In the genomic region with DNA sequence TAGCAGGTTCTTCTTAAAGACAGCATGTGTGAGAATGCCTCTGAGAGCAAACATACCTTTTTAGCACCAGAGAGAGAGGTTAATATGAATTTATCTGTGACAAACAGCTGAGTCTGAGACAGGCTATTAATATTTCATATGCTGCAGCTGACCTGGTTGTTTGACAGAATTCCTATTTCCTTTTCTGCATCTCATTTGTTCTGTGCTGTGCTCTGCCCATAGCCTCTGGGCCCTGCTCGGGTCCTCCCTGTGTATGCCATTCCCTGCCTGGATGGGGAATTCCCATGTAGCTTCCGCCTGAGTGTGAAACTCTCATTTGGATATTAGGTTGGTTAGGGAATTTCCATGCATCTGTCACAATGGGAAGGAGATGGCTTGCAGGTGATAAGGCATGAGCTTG, we compare ENCODE assay signal across 29 mouse cellular contexts.
DNase-seq lines count a peak whose midpoint lies in the region; ATAC-seq and TF ChIP-seq lines count a peak whose summit lies in the region.
"Had no signal": no experiment of that assay in that cellular context is flagged by ENCODE, and none has a peak within 500 bp of the region (broad histone marks: within the 10 kb centered on the region; RNA-seq: fewer than 3 reads in every experiment).

No protein-coding gene starts in this region.

- no peak for ATAC-seq in neural tube, embryonic 13.5 days (ENCODE audit: low read depth)
- ATAC-seq in neural tube, embryonic 15.5 days (ENCODE audit: low FRiP score): no peak
- 0 out of 2 replicates have a peak, but pooled peaks have one; percentile 49 for ATAC-seq in midbrain, embryonic 16.5 days
- ATAC-seq: forebrain, postnatal 0 days; intestine, embryonic 16.5 days had no signal

- H3K9ac ChIP-seq in heart, adult 2 months (ENCODE audit: low read depth, low read length): no peak overlapping the region
- no peak overlapping the region for H3K9ac ChIP-seq in neural tube, embryonic 13.5 days
- no peak overlapping the region for H3K9ac ChIP-seq in neural tube, embryonic 15.5 days (replicated peaks)
- H3K9ac ChIP-seq in midbrain, embryonic 16.5 days (ENCODE audit: low read depth, low read length): no peak overlapping the region
- H3K9ac ChIP-seq: embryonic facial prominence, embryonic 12.5 days; forebrain, postnatal 0 days; heart, embryonic 12.5 days; hindbrain, embryonic 15.5 days; limb, embryonic 15.5 days; liver, embryonic 14.5 days; lung, embryonic 14.5 days had no signal

- H3K9me3 ChIP-seq in neural tube, embryonic 13.5 days: no peaks in the 10 kb centered on the region
- H3K9me3 ChIP-seq in neural tube, embryonic 15.5 days (replicated peaks): no peaks in the 10 kb centered on the region
- no peaks in the 10 kb centered on the region for H3K9me3 ChIP-seq in midbrain, embryonic 16.5 days (replicated peaks; ENCODE audit: control insufficient read depth, low read length, poor library complexity, severe bottlenecking)
- H3K9me3 ChIP-seq: embryonic facial prominence, embryonic 12.5 days; heart, embryonic 12.5 days; hindbrain, embryonic 15.5 days; limb, embryonic 15.5 days; megakaryocyte, embryonic 14.5 days had no signal

- TF ChIP-seq EP300 in heart, adult 2 months (IDR thresholded peaks at IDR 0.05; ENCODE audit: insufficient read depth, low read depth, low read length): no peak

- intact Hi-C loops in heart, adult 2 months (cut with DNase I): no loop called here

- H3K4me3 ChIP-seq in heart, adult 2 months: no peak overlapping the region
- no peak overlapping the region for H3K4me3 ChIP-seq in neural tube, embryonic 13.5 days
- H3K4me3 ChIP-seq in neural tube, embryonic 15.5 days (replicated peaks): no peak overlapping the region
- H3K4me3 ChIP-seq in midbrain, embryonic 16.5 days (ENCODE audit: low read depth, low read length): no peak overlapping the region
- H3K4me3 ChIP-seq: embryonic facial prominence, embryonic 12.5 days; heart, embryonic 12.5 days; hindbrain, embryonic 15.5 days; layer of hippocampus, adult 2 months; limb, embryonic 15.5 days; megakaryocyte, embryonic 14.5 days had no signal

- TF ChIP-seq CTCF in heart, adult 2 months (IDR thresholded peaks at IDR 0.05): no peak

- H3K4me2 ChIP-seq in neural tube, embryonic 13.5 days: no peak overlapping the region
- no peak overlapping the region for H3K4me2 ChIP-seq in neural tube, embryonic 15.5 days
- no peak overlapping the region for H3K4me2 ChIP-seq in midbrain, embryonic 16.5 days (ENCODE audit: low read length)
- H3K4me2 ChIP-seq: embryonic facial prominence, embryonic 12.5 days; heart, embryonic 12.5 days; hindbrain, embryonic 15.5 days; limb, embryonic 15.5 days; lung, embryonic 14.5 days had no signal

- no peak for TF ChIP-seq POLR2A in heart, adult 2 months (IDR thresholded peaks at IDR 0.05; ENCODE audit: insufficient read depth, low read depth, low read length)

- H3K27me3 ChIP-seq in heart, adult 2 months (ENCODE audit: control insufficient read depth, insufficient read depth, low read length): no peaks in the 10 kb centered on the region
- no peaks in the 10 kb centered on the region; the same call in 1 of the 2 replicates for H3K27me3 ChIP-seq in neural tube, embryonic 13.5 days
- H3K27me3 ChIP-seq in neural tube, embryonic 15.5 days (replicated peaks): no peaks in the 10 kb centered on the region
- no peaks in the 10 kb centered on the region for H3K27me3 ChIP-seq in midbrain, embryonic 16.5 days (ENCODE audit: control insufficient read depth, insufficient read depth, low read depth, low read length)
- H3K27me3 ChIP-seq: heart, embryonic 12.5 days; hindbrain, embryonic 15.5 days; limb, embryonic 15.5 days had no signal

- H3K36me3 ChIP-seq in heart, adult 2 months (ENCODE audit: control insufficient read depth, insufficient read depth, low read length): no peaks in the 10 kb centered on the region
- no peaks in the 10 kb centered on the region for H3K36me3 ChIP-seq in neural tube, embryonic 13.5 days
- no peaks in the 10 kb centered on the region for H3K36me3 ChIP-seq in neural tube, embryonic 15.5 days
- no peaks in the 10 kb centered on the region for H3K36me3 ChIP-seq in midbrain, embryonic 16.5 days (ENCODE audit: control insufficient read depth, insufficient read depth, low read length)
- H3K36me3 ChIP-seq: embryonic facial prominence, embryonic 12.5 days; heart, embryonic 12.5 days; hindbrain, embryonic 15.5 days; limb, embryonic 15.5 days had no signal

- no peaks in the 10 kb centered on the region for H3K4me1 ChIP-seq in heart, adult 2 months (ENCODE audit: control insufficient read depth, insufficient read depth, low read length)
- peaks cover 28% of the 10 kb centered on the region for H3K4me1 ChIP-seq in neural tube, embryonic 13.5 days (replicated peaks)
- peaks cover 19% of the 10 kb centered on the region for H3K4me1 ChIP-seq in neural tube, embryonic 15.5 days
- H3K4me1 ChIP-seq in midbrain, embryonic 16.5 days (ENCODE audit: control insufficient read depth, insufficient read depth, low read length): peaks cover 23% of the 10 kb centered on the region
- H3K4me1 ChIP-seq: embryonic facial prominence, embryonic 12.5 days; heart, embryonic 12.5 days; limb, embryonic 15.5 days; megakaryocyte, embryonic 14.5 days had no signal

- 53% methylated on average over 2 of the region's 2 CpGs for WGBS in heart, adult 2 months
- 51% methylated on average over 2 of the region's 2 CpGs for WGBS in neural tube, embryonic 13.5 days
- WGBS in neural tube, embryonic 15.5 days: 47% methylated on average over 2 of the region's 2 CpGs
- 47% methylated on average over 2 of the region's 2 CpGs for WGBS in midbrain, embryonic 16.5 days

- DNase-seq in heart, adult 11 months: peak; percentile 37
- DNase-seq in heart, adult 2 months: no peak
- DNase-seq in Muller cell, postnatal 12 days (ENCODE audit: inconsistent ontology term): no peak
- no peak for DNase-seq in gastrocnemius, postnatal 4 days (ENCODE audit: low spot score in 2 of 2)
- no peak for DNase-seq in layer of hippocampus, adult 9-11 months
- DNase-seq: adrenal gland, adult 8-10 months; cerebellum, adult 18-20 months; cerebellum, postnatal 25 days; forebrain, postnatal 0 days; gastrocnemius, postnatal 25 days; heart, postnatal 10 days; kidney, postnatal 25 days; layer of hippocampus, postnatal 36 days; left cerebral cortex, postnatal 4 days; lung, embryonic 14.5 days; right cerebral cortex, postnatal 25 days; spleen, adult 18-20 months; thymus, postnatal 14 days had no signal

- no peak overlapping the region for H3K27ac ChIP-seq in heart, adult 2 months
- peak overlapping the region; percentile 43 for H3K27ac ChIP-seq in neural tube, embryonic 13.5 days (replicated peaks)
- H3K27ac ChIP-seq in neural tube, embryonic 15.5 days (replicated peaks): no peak overlapping the region
- H3K27ac ChIP-seq in midbrain, embryonic 16.5 days (ENCODE audit: low read length): peak overlapping the region; percentile 43
- H3K27ac ChIP-seq: embryonic facial prominence, embryonic 12.5 days; hindbrain, embryonic 15.5 days; layer of hippocampus, adult 2 months; limb, embryonic 15.5 days; liver, embryonic 14.5 days had no signal

- no peaks in the 10 kb centered on the region for H3K79me2 ChIP-seq in heart, adult 2 months (replicated peaks; ENCODE audit: control insufficient read depth, insufficient read depth, low read length)

Comparison
In these comparisons a context has a peak if more than half of its experiments do, and no peak if none do; other contexts are left out.
1. H3K27ac ChIP-seq: peak in neural tube, embryonic 13.5 days (single experiment) and midbrain, embryonic 16.5 days (single experiment); none in heart, adult 2 months (single experiment) and neural tube, embryonic 15.5 days (single experiment).